Mouse (Mus musculus) forebrain, embryonic 12.5 days (tissue): ENCODE measurements around the gene Bsnd. TPM values are rescaled to one million over a fixed set of nuclear protein-coding genes. Genes with fewer than 3 reads are reported as not detected.

Experiments
- ATAC-seq: fragments of 200-750 bp; cut with Nextera tagmentation; 2 replicates; pipeline ENCODE4 v1.8.0; 2017; ENCODE audit warnings: moderate TSS enrichment; ENCODE audit not compliant: low FRiP score
- H3K27ac ChIP-seq: fragments of 300-500 bp; sonication (generic); 2 replicates; pipeline ENCODE4 v1.5.1; 2016; ENCODE audit warnings: mild to moderate bottlenecking
- H3K27me3 ChIP-seq: fragments of 300-500 bp; sonication (generic); 2 replicates; pipeline ENCODE4 v1.6.1; 2016; ENCODE audit warnings: mild to moderate bottlenecking
- H3K36me3 ChIP-seq: fragments of 300-500 bp; sonication (generic); replicated peaks from 2 replicates; pipeline ENCODE4 v1.6.1; 2016; ENCODE audit warnings: mild to moderate bottlenecking
- H3K4me1 ChIP-seq: fragments of 300-500 bp; sonication (generic); 2 replicates; pipeline ENCODE4 v1.6.1; 2016
- H3K4me2 ChIP-seq: fragments of 300-500 bp; sonication (generic); 2 replicates; pipeline ENCODE4 v1.6.1; 2016; ENCODE audit warnings: mild to moderate bottlenecking, moderate library complexity
- H3K4me3 ChIP-seq: fragments of 300-500 bp; sonication (generic); replicated peaks from 2 replicates; pipeline ENCODE4 v1.5.1; 2016; ENCODE audit warnings: mild to moderate bottlenecking
- H3K9ac ChIP-seq: fragments of 300-500 bp; sonication (generic); 2 replicates; pipeline ENCODE4 v1.6.1; 2016; ENCODE audit warnings: mild to moderate bottlenecking
- H3K9me3 ChIP-seq: fragments of 300-500 bp; sonication (generic); 2 replicates; pipeline ENCODE4 v1.6.1; 2016
- WGBS: fragments of 180-500 bp; shearing (Covaris S2); methylation state at CpG from one replicate; pipeline ENCODE4 v1.1.7; 2016; 5-methylcytosine and 5-hydroxymethylcytosine counted together
- polyA plus RNA-seq: library from polyadenylated mRNA; unstranded; fragments of >200 nt; fragmentation: Nextera tagmentation; extraction: Ambion mirVana; gene quantifications from 2 replicates; pipeline ENCODE4 v1.2.1, GENCODE M21; 2016

Bsnd gene
- polyA plus RNA-seq, 1 experiment from 2014 or later: not detected

DNA sequence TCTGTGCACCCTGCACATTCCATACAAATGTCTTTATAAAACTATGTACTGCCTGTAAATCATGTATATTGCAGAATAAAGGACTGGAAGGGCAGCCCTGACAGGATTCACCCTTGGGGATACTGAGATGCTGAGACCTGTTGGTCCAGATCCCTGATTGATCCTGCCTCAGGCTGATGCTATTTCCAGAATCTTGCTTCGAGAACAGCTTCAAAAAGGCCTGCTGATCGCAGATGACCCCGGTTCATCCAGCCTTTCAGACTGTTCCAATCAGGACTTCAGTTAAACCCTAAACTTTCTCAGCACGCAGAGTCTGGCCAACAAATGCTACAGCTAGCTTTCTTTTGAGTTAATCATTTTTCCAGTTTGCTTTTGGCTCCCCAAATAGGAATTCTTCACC is 17.8 kb upstream of the Bsnd start:
- whole genome bisulfite sequencing: 83% methylated on average over 4 of the region's 4 CpGs
- no peaks in the 10 kb centered on the region for H3K36me3 ChIP-seq
- H3K4me1 ChIP-seq: no peaks in the 10 kb centered on the region
- no peak overlapping the region for H3K4me3 ChIP-seq
- no peak overlapping the region for H3K4me2 ChIP-seq
- H3K27me3 ChIP-seq: no peaks in the 10 kb centered on the region
- no peak overlapping the region for H3K9ac ChIP-seq
- no peaks in the 10 kb centered on the region for H3K9me3 ChIP-seq
- no peak for ATAC-seq
- H3K27ac ChIP-seq: no peak overlapping the region

DNA sequence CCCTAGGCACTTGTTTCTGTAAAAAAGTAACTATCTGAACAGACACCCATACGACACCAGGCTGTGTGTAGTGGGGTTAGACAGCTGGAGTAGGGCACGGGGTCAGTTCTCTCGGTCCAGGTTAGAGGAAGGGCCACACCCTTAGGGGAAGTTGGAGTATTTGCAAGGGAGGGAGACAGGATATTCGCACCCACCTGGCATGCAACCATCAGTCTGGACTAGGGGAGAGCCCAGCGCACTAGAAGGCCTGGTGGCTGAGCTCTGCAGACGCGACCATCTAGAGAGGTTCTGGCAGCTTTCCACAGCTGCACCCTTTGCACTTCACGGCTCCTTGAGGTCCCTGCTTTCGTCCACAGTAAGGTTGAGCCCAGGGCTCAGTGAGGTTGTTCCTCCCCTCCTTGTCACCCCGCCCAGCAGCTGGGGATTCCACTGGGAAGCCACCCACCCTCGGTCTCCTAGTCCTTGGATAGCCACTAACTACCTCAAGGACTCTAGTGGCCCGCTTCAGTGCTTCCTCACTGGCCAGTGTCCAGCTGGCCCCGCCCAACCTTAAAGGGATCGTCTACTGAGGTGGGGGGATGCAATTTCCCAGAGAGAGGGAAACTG is 13.5 kb upstream of the Bsnd start:
- Histone ChIP-seq H3K27me3 (no peaks in the 10 kb centered on the region), H3K36me3 (no peaks in the 10 kb centered on the region), H3K9ac (no peak overlapping the region), H3K4me2 (no peak overlapping the region), H3K9me3 (no peaks in the 10 kb centered on the region), H3K4me1 (no peaks in the 10 kb centered on the region), H3K27ac (no peak overlapping the region), H3K4me3 (no peak overlapping the region)
- whole genome bisulfite sequencing: 84% methylated on average over 14 of the region's 14 CpGs
- ATAC-seq: no peak

DNA sequence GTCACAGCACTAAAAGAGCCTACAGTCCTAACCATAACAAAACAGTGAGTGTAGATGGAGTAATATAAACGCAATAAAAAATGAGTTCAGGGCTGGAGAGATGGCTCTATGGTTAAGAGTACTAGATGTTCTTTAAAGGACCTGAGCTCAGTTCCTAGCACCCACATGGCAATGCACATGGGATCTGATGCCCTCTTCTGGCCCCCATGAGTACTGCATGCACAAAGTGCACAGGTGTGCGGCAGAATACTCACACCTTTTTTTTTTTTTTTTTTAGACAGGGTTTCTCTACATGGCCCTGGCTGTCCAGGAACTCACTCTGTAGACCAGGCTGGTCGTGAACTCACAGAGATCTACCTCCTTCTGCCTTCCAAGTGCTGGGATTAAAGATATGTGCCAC is 11.5 kb upstream of the Bsnd start:
- Histone ChIP-seq H3K4me3 (no peak overlapping the region), H3K27me3 (no peaks in the 10 kb centered on the region), H3K9ac (no peak overlapping the region), H3K36me3 (no peaks in the 10 kb centered on the region), H3K9me3 (no peaks in the 10 kb centered on the region), H3K27ac (no peak overlapping the region), H3K4me2 (no peak overlapping the region), H3K4me1 (peaks cover 7% of the 10 kb centered on the region)
- WGBS: 94% methylated on average over 3 of the region's 3 CpGs
- ATAC-seq: no peak

DNA sequence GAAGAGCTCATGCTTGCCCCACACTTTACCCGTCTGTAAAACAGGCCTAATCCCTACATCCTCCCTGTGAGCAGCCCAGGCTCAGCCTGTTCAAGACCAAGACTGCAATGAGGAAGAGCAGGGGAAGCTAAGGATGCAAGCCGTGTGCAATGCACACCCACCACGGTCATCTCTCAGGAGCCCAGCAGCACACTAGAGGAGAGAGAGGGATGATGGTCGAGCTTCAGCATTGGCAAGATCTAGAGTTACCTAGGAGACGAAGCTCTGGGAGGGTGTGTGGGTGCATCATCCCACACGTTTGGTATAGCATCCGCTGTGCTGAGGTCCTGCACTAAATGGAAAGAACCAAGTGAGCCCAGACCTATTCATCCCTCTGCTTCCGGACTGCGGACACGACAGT is 8.0 kb upstream of the Bsnd start:
- Histone ChIP-seq H3K9ac (no peak overlapping the region), H3K9me3 (no peaks in the 10 kb centered on the region), H3K36me3 (no peaks in the 10 kb centered on the region), H3K27ac (no peak overlapping the region), H3K4me2 (no peak overlapping the region), H3K27me3 (no peaks in the 10 kb centered on the region; the same call in 1 of the 2 replicates), H3K4me1 (peaks cover 17% of the 10 kb centered on the region), H3K4me3 (no peak overlapping the region)
- 80% methylated on average over 10 of the region's 10 CpGs for WGBS
- ATAC-seq: no peak

DNA sequence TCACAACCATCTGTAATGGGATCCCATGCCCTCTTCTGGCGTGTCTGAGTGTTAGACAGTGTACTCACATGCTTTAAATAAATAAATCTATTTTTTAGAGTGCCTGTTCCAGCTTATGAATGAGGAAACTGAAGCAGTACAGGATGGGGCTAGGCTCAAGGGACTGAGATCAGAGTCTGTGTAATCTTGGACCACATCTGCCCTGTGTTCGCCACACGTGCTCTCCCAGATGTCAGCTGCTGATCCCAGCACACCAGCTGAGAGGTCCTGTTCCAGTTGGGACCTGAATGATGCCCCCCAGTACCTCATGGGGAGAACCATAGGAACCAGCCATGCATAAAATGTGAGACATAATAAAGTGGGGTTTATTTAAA is 6.4 kb upstream of the Bsnd start:
- Histone ChIP-seq H3K27ac (no peak overlapping the region), H3K4me1 (peaks cover 17% of the 10 kb centered on the region), H3K9ac (no peak overlapping the region), H3K9me3 (no peaks in the 10 kb centered on the region), H3K4me3 (no peak overlapping the region), H3K27me3 (no peaks in the 10 kb centered on the region; the same call in 1 of the 2 replicates), H3K36me3 (no peaks in the 10 kb centered on the region), H3K4me2 (no peak overlapping the region)
- ATAC-seq: no peak
- WGBS: 46% methylated on average over 3 of the region's 3 CpGs

DNA sequence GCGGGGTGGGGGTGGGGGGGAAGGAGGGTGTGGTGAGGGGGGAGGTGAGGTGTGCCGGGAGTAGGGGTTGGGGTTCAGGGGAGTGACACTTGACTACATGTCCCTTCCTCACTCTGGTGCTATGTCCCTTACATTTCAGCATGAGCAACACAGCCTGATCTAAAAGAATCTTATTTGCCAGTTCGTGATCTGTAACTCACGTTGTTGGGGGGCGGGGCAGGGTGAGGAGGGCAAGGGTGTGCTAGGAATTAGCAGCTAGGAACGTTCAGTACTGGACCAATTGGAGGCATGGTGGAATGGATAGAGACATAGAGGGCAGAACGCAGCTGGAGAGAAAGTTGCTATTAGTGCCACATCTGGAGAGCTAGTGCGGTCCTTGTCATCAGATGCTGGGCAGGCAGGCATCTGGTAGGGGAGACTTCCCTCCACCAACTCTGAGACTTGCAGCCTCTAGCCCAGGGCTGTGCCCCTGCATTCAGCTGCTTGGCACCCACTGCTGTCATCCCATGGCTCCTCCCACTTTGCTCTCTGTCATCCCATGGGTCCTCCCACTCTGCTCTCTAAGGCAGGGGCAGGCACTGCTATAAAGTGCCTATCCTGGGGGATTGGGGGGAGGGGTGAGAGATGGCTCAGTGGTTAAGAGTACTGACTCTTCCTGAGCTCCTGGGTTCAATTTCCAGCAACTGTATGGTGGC is 5.8 kb upstream of the Bsnd start:
- no peaks in the 10 kb centered on the region for H3K36me3 ChIP-seq
- H3K4me3 ChIP-seq: no peak overlapping the region
- WGBS: 67% methylated on average over 8 of the region's 8 CpGs
- no peak overlapping the region for H3K9ac ChIP-seq
- H3K4me2 ChIP-seq: no peak overlapping the region
- ATAC-seq: no peak
- H3K27me3 ChIP-seq: no peaks in the 10 kb centered on the region; the same call in 1 of the 2 replicates
- H3K9me3 ChIP-seq: no peaks in the 10 kb centered on the region
- no peak overlapping the region for H3K27ac ChIP-seq
- H3K4me1 ChIP-seq: peaks cover 17% of the 10 kb centered on the region

DNA sequence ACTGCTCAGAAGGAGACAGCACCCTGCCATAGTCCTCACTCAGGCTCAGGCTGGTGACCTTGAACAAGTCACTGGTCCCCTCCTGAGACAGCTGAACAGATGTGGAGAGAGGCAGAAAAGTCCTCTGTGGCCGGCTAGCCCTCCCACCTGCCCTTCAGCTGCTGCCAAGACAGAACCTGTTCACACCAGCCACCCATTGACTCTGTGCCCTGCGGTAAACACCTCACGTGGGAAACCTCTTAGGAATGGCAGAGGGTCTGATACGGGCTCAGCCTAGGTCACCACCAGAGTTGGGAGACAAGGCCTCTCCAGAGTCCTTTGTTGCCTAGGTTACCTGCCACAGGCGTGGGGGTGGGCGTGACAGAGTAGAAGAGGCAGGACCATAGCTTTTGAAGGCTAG is 4.8 kb upstream of the Bsnd start:
- peaks cover 17% of the 10 kb centered on the region for H3K4me1 ChIP-seq
- no peaks in the 10 kb centered on the region for H3K9me3 ChIP-seq
- H3K27me3 ChIP-seq: no peaks in the 10 kb centered on the region; the same call in 1 of the 2 replicates
- H3K9ac ChIP-seq: no peak overlapping the region
- H3K4me2 ChIP-seq: no peak overlapping the region
- no peak for ATAC-seq
- no peaks in the 10 kb centered on the region for H3K36me3 ChIP-seq
- no peak overlapping the region for H3K27ac ChIP-seq
- 59% methylated on average over 6 of the region's 6 CpGs for WGBS
- no peak overlapping the region for H3K4me3 ChIP-seq

DNA sequence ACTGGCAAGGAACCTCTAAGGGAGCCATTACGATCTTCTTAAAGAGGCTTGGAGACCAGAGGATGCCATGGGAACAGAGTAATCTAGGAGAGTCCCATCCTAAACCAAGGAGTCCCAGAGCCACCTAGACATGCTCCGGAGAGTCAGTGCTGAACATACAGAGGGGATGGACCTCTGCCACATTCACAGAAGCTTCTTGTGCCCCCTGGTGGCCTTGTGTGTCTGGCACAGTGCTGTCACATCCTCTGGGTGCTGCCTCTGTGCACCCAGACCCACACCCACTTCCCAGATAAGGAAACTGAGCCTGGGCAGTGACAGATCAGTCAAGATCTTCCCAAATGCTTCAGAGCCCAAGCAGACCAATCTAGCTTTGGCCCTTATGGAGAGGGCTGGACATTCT is 1.6 kb upstream of the Bsnd start:
- H3K27ac ChIP-seq: no peak overlapping the region
- ATAC-seq: no peak
- H3K27me3 ChIP-seq: no peaks in the 10 kb centered on the region; the same call in 1 of the 2 replicates
- H3K9ac ChIP-seq: no peak overlapping the region
- no peaks in the 10 kb centered on the region for H3K9me3 ChIP-seq
- no peak overlapping the region for H3K4me2 ChIP-seq
- no peaks in the 10 kb centered on the region for H3K36me3 ChIP-seq
- WGBS: 69% methylated on average over 2 of the region's 2 CpGs
- peaks cover 17% of the 10 kb centered on the region for H3K4me1 ChIP-seq
- no peak overlapping the region for H3K4me3 ChIP-seq

DNA sequence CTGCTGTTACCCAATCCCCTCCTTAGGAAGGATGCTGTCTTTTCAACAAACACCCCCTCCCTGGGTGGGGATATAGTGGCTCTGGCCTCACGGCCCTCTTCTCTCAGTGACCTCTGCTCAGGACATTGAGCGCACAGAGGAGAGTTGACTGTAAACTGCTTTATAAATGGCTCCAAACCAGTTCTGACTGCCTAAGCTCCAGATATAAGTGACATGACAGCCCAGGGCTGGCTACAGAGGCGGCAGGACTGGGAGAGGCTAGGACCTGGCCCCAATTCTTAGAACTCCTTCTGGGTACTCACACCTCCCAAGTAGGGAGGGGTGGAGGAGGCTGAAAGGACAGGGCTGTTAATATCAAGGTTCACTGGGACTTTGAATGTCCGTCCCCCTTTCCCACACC is 1.5 kb downstream of the Bsnd start:
- no peaks in the 10 kb centered on the region for H3K9me3 ChIP-seq
- no peak overlapping the region for H3K4me2 ChIP-seq
- peaks cover 6% of the 10 kb centered on the region; the same call in 1 of the 2 replicates for H3K4me1 ChIP-seq
- WGBS: 57% methylated on average over 4 of the region's 4 CpGs
- H3K36me3 ChIP-seq: no peaks in the 10 kb centered on the region
- H3K4me3 ChIP-seq: no peak overlapping the region
- no peak overlapping the region for H3K9ac ChIP-seq
- H3K27ac ChIP-seq: no peak overlapping the region
- H3K27me3 ChIP-seq: no peaks in the 10 kb centered on the region
- no peak for ATAC-seq

DNA sequence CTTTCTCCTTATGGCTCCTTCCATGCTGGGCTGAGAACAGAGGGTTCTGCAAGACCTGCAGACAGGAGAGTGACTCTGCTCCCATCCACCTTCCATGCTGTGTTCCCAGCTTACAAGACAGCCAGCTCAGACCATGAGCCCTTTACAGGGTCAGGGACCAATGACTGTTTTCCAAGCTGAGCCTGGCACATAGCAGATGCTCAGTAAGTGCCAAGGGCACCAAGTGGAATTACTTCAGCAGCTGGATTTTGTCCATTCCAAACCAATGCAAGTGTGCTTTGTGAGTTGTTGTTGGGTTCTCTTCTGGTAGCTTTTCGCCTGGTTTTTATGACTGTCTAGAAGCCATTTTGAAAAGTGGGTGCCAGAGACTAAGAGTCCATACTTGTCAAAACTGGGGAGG is 8.3 kb downstream of the Bsnd start:
- no peak overlapping the region for H3K27ac ChIP-seq
- no peaks in the 10 kb centered on the region for H3K36me3 ChIP-seq
- H3K4me2 ChIP-seq: no peak overlapping the region
- no peak overlapping the region for H3K4me3 ChIP-seq
- ATAC-seq: no peak
- 88% methylated on average over 1 of the region's 1 CpGs for WGBS
- H3K9ac ChIP-seq: no peak overlapping the region
- H3K4me1 ChIP-seq: peaks cover 5% of the 10 kb centered on the region; the same call in 1 of the 2 replicates
- no peaks in the 10 kb centered on the region for H3K9me3 ChIP-seq
- H3K27me3 ChIP-seq: no peaks in the 10 kb centered on the region

DNA sequence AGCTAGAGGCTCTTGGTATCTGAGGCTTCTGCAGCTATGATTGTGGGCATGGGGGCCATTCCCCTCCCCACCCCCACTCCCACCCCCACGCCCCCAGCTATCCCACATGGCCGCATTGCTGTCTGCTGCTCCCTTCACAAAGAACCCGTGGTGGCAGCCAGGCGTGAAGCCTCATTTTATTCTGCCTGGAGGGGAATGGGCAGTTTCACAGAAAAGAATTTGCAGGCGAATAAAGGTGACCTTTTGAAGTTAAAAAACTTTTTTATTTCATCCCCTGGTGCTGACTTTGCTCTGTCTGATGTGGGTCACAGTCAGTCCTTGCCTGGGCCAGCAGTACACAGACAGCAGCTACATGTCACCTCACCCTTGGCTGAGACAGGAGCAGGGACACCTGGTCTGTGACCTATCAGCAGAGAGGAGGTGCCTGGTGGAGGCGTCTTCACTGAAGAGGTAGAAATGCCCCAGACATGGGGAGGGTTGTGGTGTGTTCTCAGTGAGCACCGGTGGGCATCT is 8.8 kb downstream of the Bsnd start:
- peaks cover 5% of the 10 kb centered on the region; the same call in 1 of the 2 replicates for H3K4me1 ChIP-seq
- no peaks in the 10 kb centered on the region for H3K27me3 ChIP-seq
- H3K4me3 ChIP-seq: no peak overlapping the region
- H3K4me2 ChIP-seq: no peak overlapping the region
- H3K9me3 ChIP-seq: no peaks in the 10 kb centered on the region
- 36% methylated on average over 7 of the region's 7 CpGs for WGBS
- no peak overlapping the region for H3K27ac ChIP-seq
- no peaks in the 10 kb centered on the region for H3K36me3 ChIP-seq
- ATAC-seq: no peak
- no peak overlapping the region for H3K9ac ChIP-seq

DNA sequence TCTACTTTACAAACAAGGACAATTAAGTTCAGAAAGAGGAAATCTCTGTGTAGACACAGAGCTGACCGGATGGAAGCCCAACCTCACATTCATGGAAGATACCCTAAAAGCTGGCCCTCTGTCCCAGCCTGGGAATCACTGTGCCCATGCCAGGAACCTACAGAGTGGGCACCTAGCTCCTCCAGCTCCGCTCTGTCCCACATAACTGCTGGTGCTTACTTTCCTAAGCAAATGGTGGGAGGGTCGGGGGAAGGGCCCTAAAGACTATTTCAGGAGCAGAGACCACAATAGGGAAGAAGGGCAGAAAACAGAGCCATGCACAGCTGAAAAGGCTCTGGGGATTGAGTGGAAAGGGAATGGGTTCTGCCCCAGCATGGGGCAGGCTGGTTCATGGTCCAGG is 11.5 kb downstream of the Bsnd start:
- H3K9me3 ChIP-seq: no peaks in the 10 kb centered on the region
- H3K4me2 ChIP-seq: no peak overlapping the region
- 70% methylated on average over 3 of the region's 3 CpGs for WGBS
- no peak overlapping the region for H3K27ac ChIP-seq
- peaks cover 5% of the 10 kb centered on the region; the same call in 1 of the 2 replicates for H3K4me1 ChIP-seq
- H3K4me3 ChIP-seq: no peak overlapping the region
- H3K36me3 ChIP-seq: no peaks in the 10 kb centered on the region
- ATAC-seq: no peak
- no peak overlapping the region for H3K9ac ChIP-seq
- H3K27me3 ChIP-seq: no peaks in the 10 kb centered on the region

DNA sequence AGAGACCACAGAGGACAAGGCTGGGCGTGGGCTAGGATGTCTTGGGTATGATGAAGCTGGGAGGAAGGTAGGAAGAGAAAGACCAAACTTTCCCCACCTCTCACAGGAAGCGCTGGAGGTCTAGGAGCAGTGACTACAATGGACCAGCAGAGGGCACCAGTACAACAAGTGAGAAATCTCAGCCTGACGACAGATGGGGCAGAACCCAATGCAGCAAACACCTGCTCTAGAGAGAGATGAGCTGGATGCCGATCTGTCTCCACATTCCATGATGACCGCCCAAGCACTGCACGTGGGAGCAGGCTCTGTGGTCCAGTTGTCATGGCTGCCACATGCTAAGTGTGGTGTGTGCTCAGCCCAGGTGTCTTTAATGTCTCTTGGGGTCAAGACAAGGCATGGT is 17.8 kb downstream of the Bsnd start:
- WGBS: 3% methylated on average over 6 of the region's 6 CpGs
- Histone ChIP-seq H3K27me3 (0 out of 2 replicates have a peak, but pooled peaks cover 3% of the 10 kb centered on the region), H3K9ac (no peak overlapping the region), H3K9me3 (no peaks in the 10 kb centered on the region), H3K4me3 (no peak overlapping the region), H3K36me3 (no peaks in the 10 kb centered on the region), H3K27ac (no peak overlapping the region), H3K4me2 (no peak overlapping the region), H3K4me1 (peaks cover 2% of the 10 kb centered on the region; the same call in 1 of the 2 replicates)
- peak; percentile 81 for ATAC-seq
